Mouse (Mus musculus): ENCODE data around the gene Ccin. TPM values are rescaled to one million over a fixed set of nuclear protein-coding genes. Genes with fewer than 3 reads are reported as not detected.

The Ccin gene
- total and polyA plus RNA-seq, 3 experiments, result 0.16 TPM; not detected in 2

DNA sequence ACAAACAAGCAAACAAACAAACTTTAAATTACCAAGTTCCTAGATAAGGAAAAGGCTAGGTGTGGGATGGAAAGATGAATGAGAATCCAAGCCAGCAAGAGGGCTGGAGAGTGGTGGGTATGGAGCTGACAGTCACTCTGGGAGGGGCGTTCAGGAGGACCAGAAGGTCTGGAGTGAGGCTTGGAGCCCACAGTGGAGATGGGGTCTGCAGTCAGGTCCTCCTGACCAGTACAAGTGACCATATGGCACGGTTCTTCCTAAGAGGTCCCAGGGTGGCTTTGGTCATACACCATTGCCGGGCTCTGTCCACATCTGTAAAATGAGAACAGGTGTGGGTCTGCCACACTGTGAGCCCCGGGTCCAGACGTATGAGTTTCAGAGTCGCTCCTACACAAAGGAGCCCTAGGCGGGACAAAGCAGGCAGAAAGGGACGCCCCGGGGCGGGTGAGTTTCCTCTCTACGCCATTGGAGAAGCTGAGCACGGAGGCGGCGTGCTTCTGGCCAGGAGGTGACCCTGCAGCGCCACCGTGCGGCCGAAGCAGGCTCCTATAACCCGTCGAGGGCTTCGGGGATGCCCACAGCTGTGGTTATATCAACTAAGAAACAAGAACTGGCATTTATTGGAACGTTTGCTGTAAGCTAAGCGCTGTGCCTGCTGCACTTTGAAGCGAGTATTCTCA is 1.1 kb upstream of the Ccin start:
- TF ChIP-seq CTCF (IDR thresholded peaks at IDR 0.05) (peak; percentile 98), POLR2A (IDR thresholded peaks at IDR 0.05; ENCODE audit: insufficient read depth, low read depth, low read length) (no peak), EP300 (IDR thresholded peaks at IDR 0.05; ENCODE audit: insufficient read depth, low read depth, low read length) (peak; percentile 80; the same call in 1 of the 2 replicates)
- peak overlapping the region; percentile 69 for H3K9ac ChIP-seq (ENCODE audit: low read depth, low read length)
- no peaks in the 10 kb centered on the region for H3K79me2 ChIP-seq (replicated peaks; ENCODE audit: control insufficient read depth, insufficient read depth, low read length)

GRCm38 (mm10) chr4:43983756-43984155 is 473 bp downstream of the Ccin start:
- no peak for DNase-seq
- H3K36me3 ChIP-seq (ENCODE audit: control insufficient read depth, insufficient read depth, low read length), result no peaks in the 10 kb centered on the region
- H3K9ac ChIP-seq (ENCODE audit: low read depth, low read length), result no peak overlapping the region
- H3K27me3 ChIP-seq (ENCODE audit: control insufficient read depth, insufficient read depth, low read length), result no peaks in the 10 kb centered on the region
- H3K4me3 ChIP-seq, result no peak overlapping the region
- TF ChIP-seq EP300 (IDR thresholded peaks at IDR 0.05; ENCODE audit: insufficient read depth, low read depth, low read length) (no peak), CTCF (IDR thresholded peaks at IDR 0.05) (no peak), POLR2A (IDR thresholded peaks at IDR 0.05; ENCODE audit: insufficient read depth, low read depth, low read length) (no peak)
- no peaks in the 10 kb centered on the region for H3K79me2 ChIP-seq (replicated peaks; ENCODE audit: control insufficient read depth, insufficient read depth, low read length)
- peaks cover 13% of the 10 kb centered on the region for H3K4me1 ChIP-seq (ENCODE audit: control insufficient read depth, insufficient read depth, low read length)
- WGBS, result 90% methylated on average over 22 of the region's 22 CpGs
- H3K27ac ChIP-seq, result no peak overlapping the region
- intact Hi-C loops (cut with DNase I), result loop anchor here (10.0 kb wide), 1 partner anchor 239 kb away; no protein-coding TSS in a partner anchor

More for the DNA sequence above, 1.1 kb upstream of the Ccin start:
- intact Hi-C loops (cut with DNase I), result loop anchor here (1.0 to 10.0 kb wide), 3 partner anchors 56 to 237 kb away; no protein-coding TSS in a partner anchor
- Histone ChIP-seq H3K27me3 (ENCODE audit: control insufficient read depth, insufficient read depth, low read length) (no peaks in the 10 kb centered on the region), H3K4me3 (peak overlapping the region; percentile 45), H3K36me3 (ENCODE audit: control insufficient read depth, insufficient read depth, low read length) (no peaks in the 10 kb centered on the region), H3K4me1 (ENCODE audit: control insufficient read depth, insufficient read depth, low read length) (peaks cover 15% of the 10 kb centered on the region), H3K27ac (peak overlapping the region; percentile 29; the same call in 1 of the 2 replicates)
- DNase-seq, result peak; percentile 92 to 95
- WGBS, result 2% methylated on average over 24 of the region's 24 CpGs

DNA sequence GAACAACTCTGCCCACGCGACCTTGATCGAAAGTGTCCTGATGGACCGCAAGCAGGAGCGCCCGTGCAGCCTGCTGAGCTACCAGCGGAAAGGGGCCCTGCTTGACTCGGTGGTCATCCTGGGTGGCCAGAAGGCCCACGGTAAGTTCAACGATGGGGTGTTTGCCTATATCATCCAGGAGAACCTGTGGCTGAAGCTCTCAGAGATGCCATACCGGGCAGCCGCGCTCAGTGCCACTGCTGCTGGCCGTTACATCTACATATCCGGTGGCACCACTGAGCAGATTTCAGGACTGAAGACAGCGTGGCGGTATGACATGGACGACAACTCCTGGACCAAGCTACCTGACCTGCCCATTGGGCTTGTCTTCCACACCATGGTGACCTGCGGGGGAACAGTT is 1.0 kb downstream of the Ccin start:
- Histone ChIP-seq H3K27ac (no peak overlapping the region), H3K4me3 (no peak overlapping the region), H3K9ac (ENCODE audit: low read depth, low read length) (no peak overlapping the region), H3K79me2 (replicated peaks; ENCODE audit: control insufficient read depth, insufficient read depth, low read length) (no peaks in the 10 kb centered on the region), H3K36me3 (ENCODE audit: control insufficient read depth, insufficient read depth, low read length) (no peaks in the 10 kb centered on the region), H3K27me3 (ENCODE audit: control insufficient read depth, insufficient read depth, low read length) (no peaks in the 10 kb centered on the region), H3K4me1 (ENCODE audit: control insufficient read depth, insufficient read depth, low read length) (peaks cover 8% of the 10 kb centered on the region)
- TF ChIP-seq POLR2A (IDR thresholded peaks at IDR 0.05; ENCODE audit: insufficient read depth, low read depth, low read length), result no peak
- WGBS, result 92% methylated on average over 19 of the region's 19 CpGs
- no peak for DNase-seq
- intact Hi-C loops (cut with DNase I), result loop anchor here (10.0 kb wide), 1 partner anchor 240 kb away; no protein-coding TSS in a partner anchor

- H3K36me3 ChIP-seq (ENCODE audit: control insufficient read depth, insufficient read depth, low read length), result no peaks in the 10 kb centered on the region
- no peak overlapping the region for H3K4me3 ChIP-seq
- no peak for TF ChIP-seq POLR2A (IDR thresholded peaks at IDR 0.05; ENCODE audit: insufficient read depth, low read depth, low read length)
- TF ChIP-seq EP300 (IDR thresholded peaks at IDR 0.05; ENCODE audit: insufficient read depth, low read depth, low read length), result no peak
- no peak for TF ChIP-seq CTCF (IDR thresholded peaks at IDR 0.05)
- no peak overlapping the region for H3K27ac ChIP-seq
- no peak overlapping the region for H3K9ac ChIP-seq (ENCODE audit: low read depth, low read length)
- no peaks in the 10 kb centered on the region for H3K27me3 ChIP-seq (ENCODE audit: control insufficient read depth, insufficient read depth, low read length)
- intact Hi-C loops (cut with DNase I), result loop anchor here (10.0 kb wide), 1 partner anchor 244 kb away; no protein-coding TSS in a partner anchor
- H3K79me2 ChIP-seq (replicated peaks; ENCODE audit: control insufficient read depth, insufficient read depth, low read length), result no peaks in the 10 kb centered on the region
- H3K4me1 ChIP-seq (ENCODE audit: control insufficient read depth, insufficient read depth, low read length), result no peaks in the 10 kb centered on the region
- no peak for DNase-seq
- 93% methylated on average over 3 of the region's 3 CpGs for WGBS
Measured at GRCm38 (mm10) chr4:43988976-43989375, 5.7 kb downstream of the Ccin start.

DNA sequence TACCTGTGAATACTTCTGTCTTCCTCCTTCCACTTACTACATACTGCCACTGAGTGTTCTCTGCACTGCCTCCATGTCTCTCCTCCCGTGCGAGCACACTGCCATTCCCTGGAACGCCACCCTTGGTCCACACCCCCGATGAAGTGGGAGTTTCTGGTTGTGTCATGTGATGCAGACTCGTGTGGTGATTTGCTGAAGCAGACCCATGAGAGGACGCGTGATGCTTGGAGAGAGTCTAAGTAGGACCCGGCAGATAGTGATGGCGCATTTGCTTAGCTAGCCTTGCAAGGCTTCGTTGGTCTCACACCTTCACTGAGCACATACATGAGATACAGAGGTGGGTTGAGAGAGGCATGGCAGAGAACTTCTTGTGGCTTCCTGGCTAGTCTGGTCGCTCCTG is 9.8 kb downstream of the Ccin start:
- Histone ChIP-seq H3K4me1 (ENCODE audit: control insufficient read depth, insufficient read depth, low read length) (no peaks in the 10 kb centered on the region), H3K36me3 (ENCODE audit: control insufficient read depth, insufficient read depth, low read length) (no peaks in the 10 kb centered on the region), H3K27me3 (ENCODE audit: control insufficient read depth, insufficient read depth, low read length) (no peaks in the 10 kb centered on the region), H3K79me2 (replicated peaks; ENCODE audit: control insufficient read depth, insufficient read depth, low read length) (no peaks in the 10 kb centered on the region), H3K27ac (no peak overlapping the region), H3K4me3 (no peak overlapping the region), H3K9ac (ENCODE audit: low read depth, low read length) (no peak overlapping the region)
- intact Hi-C loops (cut with DNase I), result no loop called here
- WGBS, result 90% methylated on average over 11 of the region's 11 CpGs
- DNase-seq, result no peak
- TF ChIP-seq EP300 (IDR thresholded peaks at IDR 0.05; ENCODE audit: insufficient read depth, low read depth, low read length) (no peak), POLR2A (IDR thresholded peaks at IDR 0.05; ENCODE audit: insufficient read depth, low read depth, low read length) (no peak), CTCF (IDR thresholded peaks at IDR 0.05) (no peak)

DNA sequence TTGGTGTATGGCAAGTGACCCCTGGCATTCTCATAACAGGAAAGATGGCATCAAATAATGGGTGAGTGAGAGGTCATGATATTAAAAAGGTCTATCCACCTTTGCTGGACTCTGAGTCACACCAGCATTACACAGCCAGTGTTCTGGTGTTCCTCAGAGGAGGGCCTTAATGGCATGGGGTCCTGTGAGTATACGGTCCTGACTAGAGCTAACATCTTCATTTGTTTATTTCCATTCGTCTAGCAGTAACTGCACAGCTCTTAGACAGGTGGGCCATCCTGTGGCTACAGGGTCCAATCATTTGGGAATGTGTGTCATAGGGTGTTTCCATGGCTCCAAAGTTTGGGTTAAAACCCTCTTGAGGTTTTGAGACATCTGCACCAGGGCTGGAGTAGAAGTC is 11.1 kb downstream of the Ccin start:
- H3K9ac ChIP-seq (ENCODE audit: low read depth, low read length), result no peak overlapping the region
- no peaks in the 10 kb centered on the region for H3K27me3 ChIP-seq (ENCODE audit: control insufficient read depth, insufficient read depth, low read length)
- H3K79me2 ChIP-seq (replicated peaks; ENCODE audit: control insufficient read depth, insufficient read depth, low read length), result no peaks in the 10 kb centered on the region
- no peak overlapping the region for H3K27ac ChIP-seq
- H3K4me1 ChIP-seq (ENCODE audit: control insufficient read depth, insufficient read depth, low read length), result no peaks in the 10 kb centered on the region
- H3K4me3 ChIP-seq, result no peak overlapping the region
- H3K36me3 ChIP-seq (ENCODE audit: control insufficient read depth, insufficient read depth, low read length), result no peaks in the 10 kb centered on the region
- 63% methylated on average over 2 of the region's 2 CpGs for WGBS
- TF ChIP-seq CTCF (IDR thresholded peaks at IDR 0.05) (no peak), POLR2A (IDR thresholded peaks at IDR 0.05; ENCODE audit: insufficient read depth, low read depth, low read length) (no peak), EP300 (IDR thresholded peaks at IDR 0.05; ENCODE audit: insufficient read depth, low read depth, low read length) (no peak)
- intact Hi-C loops (cut with DNase I), result no loop called here
- no peak for DNase-seq

Measured in heart, adult 2 months (tissue).